Mouse (Mus musculus): ENCODE data around the gene Cds2. TPM values are rescaled to one million over a fixed set of nuclear protein-coding genes. Genes with fewer than 3 reads are reported as not detected.
"Not testable (repeated sequence)": the region's sequence is repeated elsewhere in the genome, so short reads cannot be mapped to it uniquely, and the experiment has no call there.

Gene Cds2
- 44.7 and 65.1 TPM in 2 replicates for polyA plus RNA-seq (2014; fragmentation: Nextera tagmentation; extraction: Ambion mirVana)

DNA sequence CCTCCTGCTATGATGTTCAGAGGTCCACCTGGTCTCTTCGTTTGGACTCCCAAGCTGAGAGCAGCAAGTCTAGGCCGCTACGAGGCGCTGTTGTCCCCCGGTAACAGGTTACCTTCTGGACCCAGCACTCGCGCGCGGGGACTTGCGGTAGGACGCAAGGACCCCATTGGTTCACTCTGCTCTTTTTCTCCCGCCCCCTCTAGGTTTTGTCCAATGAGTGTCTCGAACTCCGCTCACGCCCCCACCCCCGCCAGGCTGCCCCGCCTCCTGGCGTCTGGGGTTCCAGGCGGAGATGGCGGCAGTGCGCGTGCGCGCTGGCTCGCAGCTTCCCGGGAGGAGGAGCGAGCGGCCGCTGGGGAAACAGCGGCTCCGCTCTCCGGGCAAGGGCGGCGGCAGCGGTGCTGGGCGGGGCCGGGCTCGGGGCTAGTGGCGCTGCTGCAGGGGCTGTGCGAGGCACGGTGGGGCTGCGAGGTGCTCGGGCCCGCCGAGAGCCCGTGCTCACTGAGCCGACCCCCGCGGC, at the start of gene Cds2:
Gene Cds2 (plus strand): TSS at position 270 of the 520 bp plus-strand sequence.
- peak; percentile 100 for DNase-seq
- Histone ChIP-seq H3K9me3 (ENCODE audit: control insufficient read depth, low read length) (no peaks in the 10 kb centered on the region), H3K4me1 (ENCODE audit: control insufficient read depth, insufficient read depth, low read length) (peaks cover 12% of the 10 kb centered on the region), H3K4me3 (replicated peaks; ENCODE audit: low read depth, low read length) (peak within 1 kb of the TSS; percentile 88), H3K27ac (replicated peaks; ENCODE audit: low read depth, low read length) (peak within 1 kb of the TSS; percentile 90), H3K4me2 (ENCODE audit: low read length) (peak within 1 kb of the TSS; percentile 67), H3K9ac (replicated peaks; ENCODE audit: low read length) (peak within 1 kb of the TSS; percentile 82), H3K27me3 (ENCODE audit: control insufficient read depth, insufficient read depth, low read length) (no peaks in the 10 kb centered on the region), H3K36me3 (ENCODE audit: control insufficient read depth, insufficient read depth, low read length) (no peaks in the 10 kb centered on the region)
- under 1% methylated on average over 49 of the region's 49 CpGs for WGBS
- ATAC-seq (ENCODE audit: low FRiP score, low TSS enrichment) = peak; percentile 99

DNA sequence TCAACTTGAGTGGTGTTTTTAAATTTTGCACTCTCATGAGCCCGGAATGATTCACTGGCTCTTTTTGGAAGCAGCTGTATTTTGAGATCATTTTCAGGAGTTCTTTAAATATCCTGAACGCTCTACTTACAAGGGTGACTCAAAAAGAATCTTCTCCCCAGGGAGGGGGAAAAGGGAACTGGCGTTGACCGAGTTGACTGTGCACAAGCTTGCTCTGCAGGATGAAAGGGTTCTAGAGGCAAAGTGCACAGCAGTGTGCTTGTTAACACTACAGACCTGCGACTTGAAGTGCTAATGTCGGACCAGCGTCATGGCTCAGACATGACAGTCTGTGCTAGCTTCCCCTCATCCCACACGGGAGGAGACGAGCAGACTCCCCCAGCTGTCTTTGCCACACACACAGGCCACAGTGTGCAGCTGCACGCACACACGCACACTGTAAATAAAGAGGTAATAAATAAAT, 41.3 kb upstream of the Cds2 start:
- Histone ChIP-seq H3K36me3 (ENCODE audit: control insufficient read depth, insufficient read depth, low read length) (no peaks in the 10 kb centered on the region), H3K27me3 (ENCODE audit: control insufficient read depth, insufficient read depth, low read length) (no peaks in the 10 kb centered on the region), H3K4me1 (ENCODE audit: control insufficient read depth, insufficient read depth, low read length) (no peaks in the 10 kb centered on the region), H3K9ac (replicated peaks; ENCODE audit: low read length) (no peak overlapping the region), H3K4me3 (replicated peaks; ENCODE audit: low read depth, low read length) (no peak overlapping the region), H3K27ac (replicated peaks; ENCODE audit: low read depth, low read length) (no peak overlapping the region), H3K4me2 (ENCODE audit: low read length) (no peak overlapping the region), H3K9me3 (ENCODE audit: control insufficient read depth, low read length) (no peaks in the 10 kb centered on the region)
- no peak for ATAC-seq (ENCODE audit: low FRiP score, low TSS enrichment)
- DNase-seq = no peak
- 81% methylated on average over 11 of the region's 11 CpGs for WGBS

DNA sequence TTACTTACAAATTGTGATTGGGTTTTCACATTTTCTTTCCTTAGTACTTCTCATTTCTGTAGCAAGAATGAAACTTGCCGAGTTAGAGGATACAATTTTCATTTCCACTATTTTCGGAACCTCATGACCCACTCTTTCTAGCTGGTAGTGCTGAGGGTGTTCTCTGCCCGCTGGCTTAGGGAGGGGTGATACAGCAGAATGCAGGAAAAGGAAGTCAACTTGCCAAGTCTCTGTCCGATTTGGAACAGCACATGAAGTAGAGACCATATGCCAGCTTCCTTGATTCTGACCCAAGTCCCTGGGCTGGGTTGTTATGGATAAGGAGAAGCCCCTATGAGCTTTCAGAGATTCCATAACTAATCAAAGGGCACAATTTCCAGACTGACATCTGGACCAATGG, 38.6 kb upstream of the Cds2 start:
- H3K27me3 ChIP-seq (ENCODE audit: control insufficient read depth, insufficient read depth, low read length) = no peaks in the 10 kb centered on the region
- no peaks in the 10 kb centered on the region for H3K9me3 ChIP-seq (ENCODE audit: control insufficient read depth, low read length)
- no peak overlapping the region for H3K4me2 ChIP-seq (ENCODE audit: low read length)
- H3K27ac ChIP-seq (replicated peaks; ENCODE audit: low read depth, low read length) = no peak overlapping the region
- no peak for DNase-seq
- H3K4me3 ChIP-seq (replicated peaks; ENCODE audit: low read depth, low read length) = no peak overlapping the region
- H3K9ac ChIP-seq (replicated peaks; ENCODE audit: low read length) = no peak overlapping the region
- H3K4me1 ChIP-seq (ENCODE audit: control insufficient read depth, insufficient read depth, low read length) = no peaks in the 10 kb centered on the region
- ATAC-seq (ENCODE audit: low FRiP score, low TSS enrichment) = no peak
- 93% methylated on average over 4 of the region's 4 CpGs for WGBS
- no peaks in the 10 kb centered on the region for H3K36me3 ChIP-seq (ENCODE audit: control insufficient read depth, insufficient read depth, low read length)

DNA sequence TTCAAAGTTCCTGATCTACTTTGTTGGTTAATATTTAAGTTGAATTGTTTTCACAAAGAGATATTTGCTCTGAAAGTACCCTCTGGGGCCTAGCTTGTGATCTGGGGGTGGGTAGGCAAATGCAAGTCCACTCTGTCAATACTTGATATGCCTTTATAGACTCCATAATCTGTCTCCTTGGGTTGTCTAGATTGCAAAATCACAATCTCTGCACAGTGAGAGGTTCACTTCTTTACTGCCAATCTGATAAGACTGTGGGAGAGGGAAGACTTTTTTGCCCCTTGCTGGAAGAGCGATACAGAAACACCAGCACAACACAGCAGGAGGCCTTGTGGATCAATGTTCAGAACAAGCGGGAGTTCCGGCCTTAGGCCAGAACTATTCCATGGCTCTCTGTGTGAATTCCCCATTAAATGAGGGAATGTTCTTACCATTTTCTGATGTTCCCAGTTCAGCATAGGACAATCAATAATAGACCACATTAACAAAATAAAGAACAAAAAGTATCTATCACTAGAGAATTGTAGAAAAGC, 30.5 kb upstream of the Cds2 start:
- H3K4me1 ChIP-seq (ENCODE audit: control insufficient read depth, insufficient read depth, low read length) = no peaks in the 10 kb centered on the region
- no peak overlapping the region for H3K4me3 ChIP-seq (replicated peaks; ENCODE audit: low read depth, low read length)
- no peak overlapping the region for H3K4me2 ChIP-seq (ENCODE audit: low read length)
- no peak for ATAC-seq (ENCODE audit: low FRiP score, low TSS enrichment)
- 65% methylated on average over 3 of the region's 3 CpGs for WGBS
- H3K9ac ChIP-seq (replicated peaks; ENCODE audit: low read length) = no peak overlapping the region
- no peaks in the 10 kb centered on the region for H3K9me3 ChIP-seq (ENCODE audit: control insufficient read depth, low read length)
- no peak overlapping the region for H3K27ac ChIP-seq (replicated peaks; ENCODE audit: low read depth, low read length)
- no peaks in the 10 kb centered on the region for H3K36me3 ChIP-seq (ENCODE audit: control insufficient read depth, insufficient read depth, low read length)
- DNase-seq = no peak
- H3K27me3 ChIP-seq (ENCODE audit: control insufficient read depth, insufficient read depth, low read length) = no peaks in the 10 kb centered on the region

DNA sequence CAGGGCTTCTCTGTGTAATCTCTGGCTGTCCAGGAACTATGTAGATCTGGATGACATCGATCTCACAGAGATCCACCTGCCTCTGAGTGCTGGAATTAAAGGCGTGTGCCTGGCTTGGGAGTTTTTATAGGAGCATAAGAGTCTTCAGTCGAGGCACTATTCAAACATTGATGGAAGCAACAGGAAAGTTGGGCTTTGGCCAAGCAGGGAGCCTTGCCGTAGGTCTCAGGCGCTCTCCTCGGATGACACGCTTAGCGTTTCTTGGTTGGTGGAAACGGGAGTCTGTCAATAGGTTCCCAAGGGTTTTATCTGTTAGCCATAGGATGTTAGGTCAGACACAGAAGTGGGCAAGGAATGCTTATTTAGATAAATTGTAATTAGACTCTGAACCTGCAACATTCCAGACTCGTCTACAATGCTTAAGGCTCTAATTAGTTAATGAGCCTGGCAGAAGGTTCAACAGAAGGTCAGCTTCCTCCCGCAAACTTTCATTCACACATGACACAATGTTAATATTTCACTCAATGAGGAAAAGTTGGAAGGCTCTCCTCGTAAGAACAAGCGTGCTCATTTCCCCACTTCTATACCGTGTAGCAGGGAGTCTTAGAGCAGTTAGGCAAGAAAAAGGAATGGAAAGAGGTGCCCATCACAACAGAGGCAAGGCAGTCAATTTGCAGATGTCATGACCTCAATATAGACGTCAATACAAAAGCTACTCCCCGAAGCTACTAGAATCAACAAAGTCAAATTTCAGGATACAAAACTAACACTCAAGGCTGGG, 28.8 kb upstream of the Cds2 start:
- H3K4me2 ChIP-seq (ENCODE audit: low read length) = no peak overlapping the region
- WGBS = 84% methylated on average over 16 of the region's 16 CpGs
- no peak overlapping the region for H3K4me3 ChIP-seq (replicated peaks; ENCODE audit: low read depth, low read length)
- H3K36me3 ChIP-seq (ENCODE audit: control insufficient read depth, insufficient read depth, low read length) = no peaks in the 10 kb centered on the region
- ATAC-seq (ENCODE audit: low FRiP score, low TSS enrichment) (no peak), DNase-seq (no peak)
- H3K9me3 ChIP-seq (ENCODE audit: control insufficient read depth, low read length) = no peaks in the 10 kb centered on the region
- H3K9ac ChIP-seq (replicated peaks; ENCODE audit: low read length) = no peak overlapping the region
- no peaks in the 10 kb centered on the region for H3K27me3 ChIP-seq (ENCODE audit: control insufficient read depth, insufficient read depth, low read length)
- H3K27ac ChIP-seq (replicated peaks; ENCODE audit: low read depth, low read length) = no peak overlapping the region
- no peaks in the 10 kb centered on the region for H3K4me1 ChIP-seq (ENCODE audit: control insufficient read depth, insufficient read depth, low read length)

DNA sequence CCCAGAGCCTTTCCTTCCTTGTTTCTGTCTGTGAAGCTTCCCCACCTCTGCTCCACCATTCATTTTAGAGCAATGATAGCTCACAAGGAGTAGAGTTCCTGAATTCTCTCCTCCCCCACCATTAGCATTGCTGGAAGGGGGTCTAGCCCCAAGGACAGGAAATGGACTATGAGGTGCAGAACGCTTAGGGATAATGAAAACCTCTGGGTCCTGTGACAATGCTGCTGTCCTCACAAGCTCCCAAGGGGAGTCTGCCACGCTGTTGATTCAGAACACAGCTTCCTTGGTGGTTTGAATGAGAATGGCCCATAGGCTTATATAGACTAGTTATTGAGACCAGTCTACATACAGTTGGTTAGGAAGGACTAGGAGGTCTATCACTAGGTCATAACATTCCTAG, 27.7 kb upstream of the Cds2 start:
- H3K4me3 ChIP-seq (replicated peaks; ENCODE audit: low read depth, low read length) = no peak overlapping the region
- no peaks in the 10 kb centered on the region for H3K36me3 ChIP-seq (ENCODE audit: control insufficient read depth, insufficient read depth, low read length)
- H3K27ac ChIP-seq (replicated peaks; ENCODE audit: low read depth, low read length) = no peak overlapping the region
- no peaks in the 10 kb centered on the region for H3K9me3 ChIP-seq (ENCODE audit: control insufficient read depth, low read length)
- no peak overlapping the region for H3K4me2 ChIP-seq (ENCODE audit: low read length)
- ATAC-seq (ENCODE audit: low FRiP score, low TSS enrichment) = no peak
- no peaks in the 10 kb centered on the region for H3K27me3 ChIP-seq (ENCODE audit: control insufficient read depth, insufficient read depth, low read length)
- no peak for DNase-seq
- H3K9ac ChIP-seq (replicated peaks; ENCODE audit: low read length) = no peak overlapping the region
- WGBS = 60% methylated on average over 2 of the region's 2 CpGs
- no peaks in the 10 kb centered on the region for H3K4me1 ChIP-seq (ENCODE audit: control insufficient read depth, insufficient read depth, low read length)

DNA sequence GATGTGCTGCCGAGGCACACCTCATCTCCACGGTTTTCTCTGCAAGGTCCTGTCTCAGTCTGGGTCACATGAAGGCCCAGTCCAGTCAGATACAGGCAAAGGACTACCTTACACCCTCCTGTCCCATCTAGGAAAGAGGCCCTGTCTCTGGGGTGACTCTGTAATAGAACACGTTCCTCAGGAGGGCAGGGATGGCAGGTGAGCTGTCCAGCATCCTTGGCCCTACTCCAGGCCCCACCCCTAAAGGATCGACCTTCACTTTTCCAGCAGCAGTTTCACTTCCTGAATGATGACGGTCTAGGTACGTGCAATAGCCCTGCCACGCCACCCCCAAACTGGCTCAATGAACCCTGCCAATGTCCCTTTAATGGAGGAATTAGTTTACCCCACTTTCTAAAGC, 27.0 kb upstream of the Cds2 start:
- 87% methylated on average over 7 of the region's 7 CpGs for whole genome bisulfite sequencing
- no peak overlapping the region for H3K9ac ChIP-seq (replicated peaks; ENCODE audit: low read length)
- H3K4me2 ChIP-seq (ENCODE audit: low read length) = no peak overlapping the region
- no peaks in the 10 kb centered on the region for H3K4me1 ChIP-seq (ENCODE audit: control insufficient read depth, insufficient read depth, low read length)
- H3K36me3 ChIP-seq (ENCODE audit: control insufficient read depth, insufficient read depth, low read length) = no peaks in the 10 kb centered on the region
- no peaks in the 10 kb centered on the region for H3K9me3 ChIP-seq (ENCODE audit: control insufficient read depth, low read length)
- H3K27me3 ChIP-seq (ENCODE audit: control insufficient read depth, insufficient read depth, low read length) = no peaks in the 10 kb centered on the region
- H3K27ac ChIP-seq (replicated peaks; ENCODE audit: low read depth, low read length) = no peak overlapping the region
- no peak for ATAC-seq (ENCODE audit: low FRiP score, low TSS enrichment)
- DNase-seq = no peak
- H3K4me3 ChIP-seq (replicated peaks; ENCODE audit: low read depth, low read length) = no peak overlapping the region

DNA sequence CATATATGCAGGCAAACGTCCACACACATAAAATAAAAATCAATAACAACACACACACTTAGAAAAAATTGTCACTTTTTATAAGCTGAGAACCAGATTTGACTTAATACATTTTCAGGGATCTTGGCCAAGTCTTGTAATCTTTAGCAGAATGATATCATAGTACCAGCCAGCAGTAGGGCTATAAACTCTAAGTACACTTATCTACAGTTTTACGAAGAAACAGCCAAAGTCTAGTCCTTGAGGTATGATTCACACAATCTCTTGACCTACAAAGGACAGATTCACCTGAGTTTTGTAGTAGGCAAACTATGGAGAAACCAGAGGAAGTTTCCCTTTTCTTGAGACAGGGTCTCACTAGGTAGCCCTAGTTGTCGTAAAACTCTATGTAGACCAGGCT, 23.5 kb upstream of the Cds2 start:
- WGBS = 89% methylated on average over 3 of the region's 3 CpGs

DNA sequence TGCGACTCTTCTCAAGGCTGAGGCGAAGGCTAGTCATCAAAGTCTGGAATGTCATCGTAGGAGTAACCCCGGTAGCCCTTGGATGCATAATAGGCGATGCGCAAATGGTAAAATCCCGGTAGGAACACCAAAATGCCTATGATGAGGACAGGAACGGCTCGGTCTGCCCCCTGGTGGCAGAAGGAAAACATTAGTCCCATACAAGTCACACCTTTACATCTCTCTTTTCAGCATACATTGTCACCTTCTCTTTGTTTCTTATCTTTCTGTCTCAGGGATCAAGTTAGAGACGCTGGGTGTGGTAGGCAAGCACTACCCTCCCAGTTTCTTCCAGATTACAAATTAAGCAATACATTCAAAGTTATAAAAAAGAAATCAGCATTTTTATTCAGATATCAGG, 22.5 kb upstream of the Cds2 start:
- not testable (repeated sequence) for H3K4me3 ChIP-seq (replicated peaks; ENCODE audit: low read depth, low read length); H3K27ac ChIP-seq (replicated peaks; ENCODE audit: low read depth, low read length); H3K4me2 ChIP-seq (ENCODE audit: low read length); H3K9me3 ChIP-seq (ENCODE audit: control insufficient read depth, low read length); ATAC-seq (ENCODE audit: low FRiP score, low TSS enrichment); H3K9ac ChIP-seq (replicated peaks; ENCODE audit: low read length); H3K4me1 ChIP-seq (ENCODE audit: control insufficient read depth, insufficient read depth, low read length); H3K27me3 ChIP-seq (ENCODE audit: control insufficient read depth, insufficient read depth, low read length)
- DNase-seq = peak; percentile 85
- WGBS = 21% methylated on average over 6 of the region's 10 CpGs
- peaks cover 17% of the 10 kb centered on the region for H3K36me3 ChIP-seq (ENCODE audit: control insufficient read depth, insufficient read depth, low read length)

More for the DNA sequence above, 23.5 kb upstream of the Cds2 start:
- H3K9ac ChIP-seq (replicated peaks; ENCODE audit: low read length); ATAC-seq (ENCODE audit: low FRiP score, low TSS enrichment); H3K4me2 ChIP-seq (ENCODE audit: low read length); H3K9me3 ChIP-seq (ENCODE audit: control insufficient read depth, low read length); H3K27me3 ChIP-seq (ENCODE audit: control insufficient read depth, insufficient read depth, low read length); H3K4me3 ChIP-seq (replicated peaks; ENCODE audit: low read depth, low read length); H3K27ac ChIP-seq (replicated peaks; ENCODE audit: low read depth, low read length); DNase-seq; H3K4me1 ChIP-seq (ENCODE audit: control insufficient read depth, insufficient read depth, low read length): not testable (repeated sequence)
- peaks cover 17% of the 10 kb centered on the region for H3K36me3 ChIP-seq (ENCODE audit: control insufficient read depth, insufficient read depth, low read length)

Measured in midbrain, embryonic 14.5 days (tissue).